Comparison of ENCODE assay signal across 15 mouse cellular contexts in the genomic region with DNA sequence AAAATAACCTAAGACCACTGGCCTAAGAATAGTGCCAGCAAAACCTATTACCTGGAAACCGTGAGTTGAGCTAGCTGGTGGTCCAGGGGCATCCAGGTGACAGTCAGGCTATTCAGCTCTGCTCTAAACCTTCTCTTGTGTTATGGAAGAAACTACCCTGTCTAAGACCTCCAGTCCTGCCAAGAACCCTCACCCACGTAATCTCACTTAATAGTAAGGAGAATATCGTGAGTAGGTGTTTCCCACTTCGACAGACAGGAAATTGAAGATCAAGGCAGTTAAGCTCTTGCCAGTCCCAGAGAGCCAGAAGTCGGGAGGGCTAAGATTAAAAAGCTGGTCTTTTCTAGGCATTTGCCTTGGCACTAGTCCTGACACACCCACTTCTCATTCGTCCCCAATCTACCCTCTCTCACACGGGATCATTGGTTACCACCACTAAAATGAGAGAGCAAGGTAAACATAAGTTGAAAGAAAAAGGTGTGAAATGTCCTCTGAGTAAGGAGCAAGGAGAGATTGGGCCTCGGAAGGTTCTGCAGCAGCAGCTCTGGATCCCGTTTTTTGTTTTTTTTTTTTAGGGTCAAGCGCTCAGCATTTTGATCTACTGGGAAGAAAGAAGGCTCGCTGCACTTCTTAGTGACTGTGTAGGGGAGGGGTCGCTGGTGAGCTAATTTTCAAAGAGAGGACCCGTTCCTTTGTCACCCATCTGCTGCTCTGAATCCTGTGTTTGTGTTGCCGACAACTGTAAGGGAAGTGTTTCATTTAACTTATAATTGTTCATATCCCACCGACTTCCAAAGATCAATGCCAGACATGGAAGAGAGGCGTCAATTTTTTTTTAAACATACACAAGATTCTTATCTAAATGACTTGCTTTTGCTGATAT. TPM values are rescaled to one million over a fixed set of nuclear protein-coding genes. Genes with fewer than 3 reads are reported as not detected.
DNase-seq lines count a peak whose midpoint lies in the region; ATAC-seq and TF ChIP-seq lines count a peak whose summit lies in the region.
"Had no signal": no experiment of that assay in that cellular context is flagged by ENCODE, and none has a peak within 500 bp of the region (broad histone marks: within the 10 kb centered on the region; RNA-seq: fewer than 3 reads in every experiment).

No protein-coding gene starts in this region.

- 16% methylated on average over 16 of the region's 16 CpGs for WGBS in forebrain, postnatal 0 days
- 14% methylated on average over 16 of the region's 16 CpGs for WGBS in midbrain, embryonic 13.5 days

- H3K4me2 ChIP-seq in forebrain, postnatal 0 days (ENCODE audit: low read depth) = peak overlapping the region; percentile 8; the same call in 1 of the 2 replicates
- peak overlapping the region; percentile 33 for H3K4me2 ChIP-seq in midbrain, embryonic 13.5 days (replicated peaks)
- H3K4me2 ChIP-seq: heart, embryonic 15.5 days had no signal

- H3K27me3 ChIP-seq in forebrain, postnatal 0 days (ENCODE audit: insufficient read depth, low read length) = no peaks in the 10 kb centered on the region
- H3K27me3 ChIP-seq in midbrain, embryonic 13.5 days = no peaks in the 10 kb centered on the region
- H3K27me3 ChIP-seq: heart, embryonic 15.5 days had no signal

- peak; percentile 74 to 77 for DNase-seq in cerebellum, postnatal 10 days
- DNase-seq in cerebellum, adult 11 months = no peak
- DNase-seq in brain, embryonic 14.5 days (ENCODE audit: low read depth) = peak; percentile 94
- DNase-seq in forebrain, postnatal 0 days = peak; percentile 73
- no peak for DNase-seq in ovary, postnatal 14 days (ENCODE audit: low spot score)
- DNase-seq in layer of hippocampus, adult 8-10 months (ENCODE audit: low spot score in 2 of 2) = no peak
- DNase-seq in layer of hippocampus, adult 9-10 months (ENCODE audit: low spot score) = no peak
- DNase-seq: lung, postnatal 14 days; right cerebral cortex, postnatal 14 days; thymus, postnatal 14 days had no signal

- ATAC-seq in forebrain, postnatal 0 days = peak; percentile 53
- ATAC-seq in midbrain, embryonic 13.5 days = peak; percentile 35; the same call in 1 of the 2 replicates
- ATAC-seq: intestine, postnatal 0 days had no signal

- TF ChIP-seq CTCF in brain, embryonic 14.5 days (IDR thresholded peaks at IDR 0.05; ENCODE audit: borderline replicate concordance, extremely low read depth, insufficient read depth, insufficient read length) = peak; percentile 12; the same call in 1 of the 2 replicates
- peak; percentile 30 for TF ChIP-seq CTCF in forebrain, postnatal 0 days (IDR thresholded peaks at IDR 0.05; ENCODE audit: low read depth)

- H3K27ac ChIP-seq in forebrain, postnatal 0 days (ENCODE audit: low read depth, low read length) = peak overlapping the region; percentile 89
- peak overlapping the region; percentile 97 for H3K27ac ChIP-seq in midbrain, embryonic 13.5 days
- H3K27ac ChIP-seq: heart, embryonic 15.5 days had no signal

- H3K4me3 ChIP-seq in forebrain, postnatal 0 days (ENCODE audit: low read depth, low read length) = no peak overlapping the region
- H3K4me3 ChIP-seq in midbrain, embryonic 13.5 days (replicated peaks) = no peak overlapping the region
- H3K4me3 ChIP-seq: erythroblast, embryonic 14.5 days; heart, embryonic 15.5 days; myocyte had no signal

- peak overlapping the region; percentile 40; the same call in 1 of the 2 replicates for H3K9ac ChIP-seq in forebrain, postnatal 0 days
- peak overlapping the region; percentile 57 for H3K9ac ChIP-seq in midbrain, embryonic 13.5 days (replicated peaks)
- H3K9ac ChIP-seq: heart, embryonic 15.5 days had no signal

- no peaks in the 10 kb centered on the region for H3K36me3 ChIP-seq in forebrain, postnatal 0 days (ENCODE audit: insufficient read depth)
- H3K36me3 ChIP-seq in midbrain, embryonic 13.5 days = no peaks in the 10 kb centered on the region
- H3K36me3 ChIP-seq: heart, embryonic 15.5 days had no signal

- H3K9me3 ChIP-seq in forebrain, postnatal 0 days (ENCODE audit: low read length) = no peaks in the 10 kb centered on the region
- H3K9me3 ChIP-seq in midbrain, embryonic 13.5 days = no peaks in the 10 kb centered on the region
- H3K9me3 ChIP-seq: heart, embryonic 15.5 days had no signal

- TF ChIP-seq POLR2A in brain, embryonic 14.5 days (IDR thresholded peaks at IDR 0.05; ENCODE audit: borderline replicate concordance, extremely low read depth, insufficient read depth, insufficient read length, poor library complexity, severe bottlenecking) = no peak

- peaks cover 7% of the 10 kb centered on the region; the same call in 1 of the 2 replicates for H3K4me1 ChIP-seq in forebrain, postnatal 0 days (ENCODE audit: insufficient read depth)
- H3K4me1 ChIP-seq in midbrain, embryonic 13.5 days (replicated peaks) = peaks cover 45% of the 10 kb centered on the region

RNA-seq across cellular contexts. Expression of gene Arhgap21, which starts 40.8 kb away (rescaled TPM):
- polyA plus RNA-seq in brain, embryonic 14.5 days (2012; rRNA removed) = 62.6 and 107 TPM in 2 replicates
- 94.7 and 99.1 TPM in 2 replicates for total RNA-seq in forebrain, postnatal 0 days (2014; rRNA removed)
- 18.2 and 24.9 TPM in 2 replicates for polyA plus RNA-seq in forebrain, postnatal 0 days (2015; fragmentation: Nextera tagmentation; extraction: Ambion mirVana)
- polyA plus RNA-seq in midbrain, embryonic 13.5 days (2015; fragmentation: Nextera tagmentation; extraction: Ambion mirVana) = 51.7 and 54.4 TPM in 2 replicates
- total RNA-seq in layer of hippocampus, adult 8-10 months (2022) = 100 to 1,000 TPM; 309 to 366 (median 334) TPM

Comparison
In these comparisons a context has a peak if more than half of its experiments do, and no peak if none do; other contexts are left out.
1. DNase-seq: peak in cerebellum, postnatal 10 days (2 of 2), brain, embryonic 14.5 days (single experiment) and forebrain, postnatal 0 days (single experiment); none in cerebellum, adult 11 months (single experiment), ovary, postnatal 14 days (single experiment), layer of hippocampus, adult 8-10 months (0 of 2) and layer of hippocampus, adult 9-10 months (single experiment).